Mouse (Mus musculus): Measurements from ENCODE around the gene Eif4g2. TPM values are rescaled to one million over a fixed set of nuclear protein-coding genes. Genes with fewer than 3 reads are reported as not detected.

Gene Eif4g2
- 100 to 1,000 TPM; 807 to 882 TPM for total RNA-seq (2021)
- long read RNA-seq, experiment 1, full-length matches to known transcripts = 661 of 1,023 reads
- long read RNA-seq, experiment 1, partial matches to known transcripts = 294 of 1,023 reads
- long read RNA-seq, experiment 1, other reads (novel, unspliced or antisense) = 68 of 1,023 reads
- long read RNA-seq, experiment 2, full-length matches to known transcripts = 669 of 1,080 reads
- long read RNA-seq, experiment 2, partial matches to known transcripts = 339 of 1,080 reads
- long read RNA-seq, experiment 2, other reads (novel, unspliced or antisense) = 72 of 1,080 reads

- peak; percentile 96 to 99 for DNase-seq (ENCODE audit: low spot score in 2 of 2)
Measured at GRCm38 (mm10) chr7:111082822-111083732, at the start of gene Eif4g2. Gene Eif4g2, minus strand, starts transcription at chr7:111083030.

- no peak for DNase-seq (ENCODE audit: low spot score in 2 of 2)
Measured at GRCm38 (mm10) chr7:111132596-111132995, 49.8 kb upstream of the Eif4g2 start.

GRCm38 (mm10) chr7:111126636-111127395, 44.0 kb upstream of the Eif4g2 start:
- DNase-seq (ENCODE audit: low spot score in 2 of 2) = no peak

- no peak for DNase-seq (ENCODE audit: low spot score in 2 of 2)
Measured at GRCm38 (mm10) chr7:111123761-111124546, 41.1 kb upstream of the Eif4g2 start.

- DNase-seq (ENCODE audit: low spot score in 2 of 2) = peak; percentile 91 to 97
Measured at GRCm38 (mm10) chr7:111122531-111123130, 39.8 kb upstream of the Eif4g2 start.

- DNase-seq (ENCODE audit: low spot score in 2 of 2) = peak; percentile 39 to 79
Measured at GRCm38 (mm10) chr7:111122084-111122530, 39.3 kb upstream of the Eif4g2 start.

GRCm38 (mm10) chr7:111121522-111121921, 38.7 kb upstream of the Eif4g2 start:
- no peak for DNase-seq (ENCODE audit: low spot score in 2 of 2)

- no peak for DNase-seq (ENCODE audit: low spot score in 2 of 2)
Measured at GRCm38 (mm10) chr7:111109561-111109960, 26.7 kb upstream of the Eif4g2 start.

- DNase-seq (ENCODE audit: low spot score in 2 of 2) = no peak
Measured at GRCm38 (mm10) chr7:111109161-111109560, 26.3 kb upstream of the Eif4g2 start.

- DNase-seq (ENCODE audit: low spot score in 2 of 2) = no peak
Measured at GRCm38 (mm10) chr7:111098196-111098595, 15.4 kb upstream of the Eif4g2 start.

- no peak for DNase-seq (ENCODE audit: low spot score in 2 of 2)
Measured at GRCm38 (mm10) chr7:111095169-111095568, 12.3 kb upstream of the Eif4g2 start.

GRCm38 (mm10) chr7:111085153-111085552, 2.3 kb upstream of the Eif4g2 start:
- DNase-seq (ENCODE audit: low spot score in 2 of 2) = no peak

- no peak for DNase-seq (ENCODE audit: low spot score in 2 of 2)
Measured at GRCm38 (mm10) chr7:111084443-111084842, 1.6 kb upstream of the Eif4g2 start.

- DNase-seq (ENCODE audit: low spot score in 2 of 2) = no peak
Measured at GRCm38 (mm10) chr7:111083733-111084120, 897 bp upstream of the Eif4g2 start.

- peak; percentile 78 to 91 for DNase-seq (ENCODE audit: low spot score in 2 of 2)
Measured at GRCm38 (mm10) chr7:111082043-111082821, 598 bp downstream of the Eif4g2 start.

GRCm38 (mm10) chr7:111080876-111081275, 2.0 kb downstream of the Eif4g2 start:
- DNase-seq (ENCODE audit: low spot score in 2 of 2) = no peak

GRCm38 (mm10) chr7:111080026-111080425, 2.8 kb downstream of the Eif4g2 start:
- no peak for DNase-seq (ENCODE audit: low spot score in 2 of 2)

GRCm38 (mm10) chr7:111078271-111078670, 4.6 kb downstream of the Eif4g2 start:
- no peak for DNase-seq (ENCODE audit: low spot score in 2 of 2)

- no peak for DNase-seq (ENCODE audit: low spot score in 2 of 2)
Measured at GRCm38 (mm10) chr7:111075288-111075687, 7.5 kb downstream of the Eif4g2 start.

Measured in gastrocnemius, postnatal 4 days (tissue).